Comparison of ENCODE assay signal across 11 mouse cellular contexts in the genomic region with DNA sequence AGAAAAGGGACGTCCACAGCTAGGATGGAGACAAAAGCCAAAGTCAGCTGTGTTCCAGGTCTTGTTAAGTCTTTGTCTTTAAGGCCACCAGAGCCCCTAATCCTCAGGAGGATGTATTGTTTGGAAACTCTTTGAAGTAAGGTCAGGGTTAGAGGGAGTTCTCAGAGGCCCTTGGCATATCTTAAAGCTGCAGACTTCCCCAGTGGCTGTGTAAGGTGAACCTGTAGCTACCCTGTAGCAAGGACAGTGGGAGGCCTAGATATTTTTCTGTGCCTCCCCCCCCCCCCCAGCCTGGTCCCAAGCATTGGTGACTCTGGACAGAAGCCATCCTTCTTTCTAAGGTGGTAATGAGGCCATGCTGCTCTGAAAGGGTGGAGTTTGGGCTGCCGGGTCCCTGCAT. TPM values are rescaled to one million over a fixed set of nuclear protein-coding genes. Genes with fewer than 3 reads are reported as not detected.
DNase-seq lines count a peak whose midpoint lies in the region; ATAC-seq and TF ChIP-seq lines count a peak whose summit lies in the region.
"Had no signal": no experiment of that assay in that cellular context is flagged by ENCODE, and none has a peak within 500 bp of the region (broad histone marks: within the 10 kb centered on the region; RNA-seq: fewer than 3 reads in every experiment).

No protein-coding gene starts in this region.

- DNase-seq in forebrain, embryonic 10.5 days (ENCODE audit: extremely low spot score, low spot score): no peak
- no peak for DNase-seq in kidney, postnatal 0 days (ENCODE audit: low spot score)
- DNase-seq in kidney, adult 11 months: no peak
- peak; percentile 20 for DNase-seq in ZHBTc4 (ENCODE audit: low read depth, low spot score)
- DNase-seq in liver, embryonic 14.5 days (ENCODE audit: low read depth in 3 of 3, low spot score in 3 of 3): no peak
- no peak for DNase-seq in cerebellum, postnatal 36 days
- DNase-seq: kidney, postnatal 10 days had no signal

- no peak for TF ChIP-seq CTCF in kidney, postnatal 0 days (IDR thresholded peaks at IDR 0.05; ENCODE audit: low read depth)
- no peak for TF ChIP-seq CTCF in liver, embryonic 14.5 days (IDR thresholded peaks at IDR 0.05; ENCODE audit: low read depth)

- no peaks in the 10 kb centered on the region for H3K36me3 ChIP-seq in forebrain, embryonic 10.5 days (replicated peaks)
- H3K36me3 ChIP-seq in forebrain, embryonic 13.5 days (ENCODE audit: poor library complexity, severe bottlenecking): no peaks in the 10 kb centered on the region
- no peaks in the 10 kb centered on the region for H3K36me3 ChIP-seq in kidney, postnatal 0 days (ENCODE audit: insufficient read depth, low read length)
- H3K36me3 ChIP-seq in liver, embryonic 14.5 days (replicated peaks; ENCODE audit: control insufficient read depth, insufficient read depth, low read depth): no peaks in the 10 kb centered on the region
- H3K36me3 ChIP-seq: embryonic facial prominence, embryonic 12.5 days; hindbrain, embryonic 15.5 days had no signal

- H3K27ac ChIP-seq in forebrain, embryonic 10.5 days: peak overlapping the region; percentile 31
- no peak overlapping the region for H3K27ac ChIP-seq in forebrain, embryonic 13.5 days
- H3K27ac ChIP-seq in kidney, postnatal 0 days: 0 out of 2 replicates have a peak overlapping the region, but pooled peaks have one; percentile 79
- peak overlapping the region; percentile 39; the same call in 1 of the 2 replicates for H3K27ac ChIP-seq in liver, embryonic 14.5 days
- H3K27ac ChIP-seq: embryonic facial prominence, embryonic 12.5 days; hindbrain, embryonic 15.5 days had no signal

- no peaks in the 10 kb centered on the region for H3K9me3 ChIP-seq in forebrain, embryonic 10.5 days
- no peaks in the 10 kb centered on the region for H3K9me3 ChIP-seq in forebrain, embryonic 13.5 days (replicated peaks)
- no peaks in the 10 kb centered on the region for H3K9me3 ChIP-seq in kidney, postnatal 0 days (replicated peaks; ENCODE audit: low read length)
- no peaks in the 10 kb centered on the region for H3K9me3 ChIP-seq in liver, embryonic 14.5 days (ENCODE audit: control insufficient read depth, low read length)
- H3K9me3 ChIP-seq: embryonic facial prominence, embryonic 12.5 days; hindbrain, embryonic 15.5 days had no signal

- H3K9ac ChIP-seq in forebrain, embryonic 13.5 days: no peak overlapping the region
- H3K9ac ChIP-seq in kidney, postnatal 0 days (ENCODE audit: low read depth, low read length): no peak overlapping the region
- peak overlapping the region; percentile 13; the same call in 1 of the 2 replicates for H3K9ac ChIP-seq in liver, embryonic 14.5 days (replicated peaks)
- H3K9ac ChIP-seq: embryonic facial prominence, embryonic 12.5 days; hindbrain, embryonic 15.5 days had no signal

- ATAC-seq in forebrain, embryonic 13.5 days: no peak
- ATAC-seq in kidney, postnatal 0 days (replicated peaks; ENCODE audit: low FRiP score, low read depth): no peak
- peak; percentile 37; the same call in 1 of the 2 replicates for ATAC-seq in liver, embryonic 14.5 days (ENCODE audit: insufficient read depth)
- no peak for ATAC-seq in megakaryocyte, adult 5-6 weeks (ENCODE audit: poor library complexity, severe bottlenecking)

- 37% methylated on average over 2 of the region's 2 CpGs for WGBS in forebrain, embryonic 10.5 days
- WGBS in forebrain, embryonic 13.5 days: 23% methylated on average over 2 of the region's 2 CpGs
- 30% methylated on average over 2 of the region's 2 CpGs for WGBS in kidney, postnatal 0 days
- 30% methylated on average over 2 of the region's 2 CpGs for WGBS in liver, embryonic 14.5 days (ENCODE audit: insufficient replicate concordance)

- H3K27me3 ChIP-seq in forebrain, embryonic 10.5 days (ENCODE audit: poor library complexity, severe bottlenecking): no peaks in the 10 kb centered on the region
- no peaks in the 10 kb centered on the region for H3K27me3 ChIP-seq in forebrain, embryonic 13.5 days
- no peaks in the 10 kb centered on the region for H3K27me3 ChIP-seq in kidney, postnatal 0 days (ENCODE audit: insufficient read depth, low read length)
- no peaks in the 10 kb centered on the region for H3K27me3 ChIP-seq in liver, embryonic 14.5 days (ENCODE audit: control insufficient read depth, insufficient read depth, low read length)
- H3K27me3 ChIP-seq: embryonic facial prominence, embryonic 12.5 days; hindbrain, embryonic 15.5 days had no signal

- peaks cover 56% of the 10 kb centered on the region for H3K4me1 ChIP-seq in forebrain, embryonic 10.5 days
- peaks cover 17% of the 10 kb centered on the region for H3K4me1 ChIP-seq in forebrain, embryonic 13.5 days
- peaks cover 19% of the 10 kb centered on the region for H3K4me1 ChIP-seq in kidney, postnatal 0 days (replicated peaks; ENCODE audit: insufficient read depth, low read length)
- H3K4me1 ChIP-seq in liver, embryonic 14.5 days (replicated peaks; ENCODE audit: control insufficient read depth in 2 of 2, insufficient read depth in 2 of 2, low read length in 1 of 2): peaks cover 48 to 63% of the 10 kb centered on the region in 2 experiments

- 0 out of 2 replicates have a peak, but pooled peaks have one; percentile 33 for TF ChIP-seq EP300 in liver, embryonic 14.5 days (IDR thresholded peaks at IDR 0.05; ENCODE audit: low read depth)

- H3K4me2 ChIP-seq in forebrain, embryonic 13.5 days: no peak overlapping the region
- 0 out of 2 replicates have a peak overlapping the region, but pooled peaks have one; percentile 14 for H3K4me2 ChIP-seq in kidney, postnatal 0 days (ENCODE audit: low read length)
- H3K4me2 ChIP-seq in liver, embryonic 14.5 days (ENCODE audit: low read depth): 0 out of 2 replicates have a peak overlapping the region, but pooled peaks have one; percentile 4
- H3K4me2 ChIP-seq: embryonic facial prominence, embryonic 12.5 days; hindbrain, embryonic 15.5 days had no signal

- peak overlapping the region; percentile 12; the same call in 1 of the 2 replicates for H3K4me3 ChIP-seq in forebrain, embryonic 10.5 days
- H3K4me3 ChIP-seq in forebrain, embryonic 13.5 days: no peak overlapping the region
- H3K4me3 ChIP-seq in kidney, postnatal 0 days (replicated peaks; ENCODE audit: low read depth, low read length): no peak overlapping the region
- H3K4me3 ChIP-seq in liver, embryonic 14.5 days (ENCODE audit: insufficient read depth in 1 of 2, low read depth in 2 of 2, low read length in 2 of 2): no peak overlapping the region
- H3K4me3 ChIP-seq: embryonic facial prominence, embryonic 12.5 days; hindbrain, embryonic 15.5 days had no signal

RNA-seq across cellular contexts. Expression of a gene that starts 38.6 kb away (rescaled TPM):
- polyA plus RNA-seq in forebrain, embryonic 10.5 days (2016; fragmentation: Nextera tagmentation; extraction: Ambion mirVana): 212 and 215 TPM in 2 replicates
- polyA plus RNA-seq in forebrain, embryonic 13.5 days (2015; fragmentation: Nextera tagmentation; extraction: Ambion mirVana): 169 and 170 TPM in 2 replicates
- polyA plus RNA-seq in kidney, postnatal 0 days (2015; fragmentation: Nextera tagmentation; extraction: Ambion mirVana): 179 and 198 TPM in 2 replicates
- polyA plus RNA-seq in liver, embryonic 14.5 days (2012; rRNA removed): 50.9 and 52.3 TPM in 2 replicates
- 99.0 and 107 TPM in 2 replicates for polyA plus RNA-seq in liver, embryonic 14.5 days (2014; fragmentation: Nextera tagmentation; extraction: Ambion mirVana)
- 47.7 and 50.9 TPM in 2 replicates for total RNA-seq in megakaryocyte, adult 5-6 weeks (2015)
- total RNA-seq in megakaryocyte, adult 5-6 weeks (2017): 36.8 and 55.2 TPM in 2 replicates

RNA-seq across cellular contexts. Expression of a gene that starts 51.8 kb away (rescaled TPM):
- polyA plus RNA-seq in forebrain, embryonic 10.5 days (2016; fragmentation: Nextera tagmentation; extraction: Ambion mirVana): 22.1 and 24.1 TPM in 2 replicates
- 23.9 and 26.4 TPM in 2 replicates for polyA plus RNA-seq in forebrain, embryonic 13.5 days (2015; fragmentation: Nextera tagmentation; extraction: Ambion mirVana)
- 66.6 and 72.5 TPM in 2 replicates for polyA plus RNA-seq in kidney, postnatal 0 days (2015; fragmentation: Nextera tagmentation; extraction: Ambion mirVana)
- 225 and 257 TPM in 2 replicates for polyA plus RNA-seq in liver, embryonic 14.5 days (2012; rRNA removed)
- polyA plus RNA-seq in liver, embryonic 14.5 days (2014; fragmentation: Nextera tagmentation; extraction: Ambion mirVana): 165 TPM in 2 replicates
- 797 and 809 TPM in 2 replicates for total RNA-seq in megakaryocyte, adult 5-6 weeks (2015)
- 623 and 641 TPM in 2 replicates for total RNA-seq in megakaryocyte, adult 5-6 weeks (2017)

RNA-seq across cellular contexts. Expression of a gene that starts 53.3 kb away (rescaled TPM):
- polyA plus RNA-seq in forebrain, embryonic 10.5 days (2016; fragmentation: Nextera tagmentation; extraction: Ambion mirVana): 13.6 and 13.9 TPM in 2 replicates
- polyA plus RNA-seq in forebrain, embryonic 13.5 days (2015; fragmentation: Nextera tagmentation; extraction: Ambion mirVana): 6.6 and 7.3 TPM in 2 replicates
- 7.7 and 9.8 TPM in 2 replicates for polyA plus RNA-seq in kidney, postnatal 0 days (2015; fragmentation: Nextera tagmentation; extraction: Ambion mirVana)
- 1.7 and 2.9 TPM in 2 replicates for polyA plus RNA-seq in liver, embryonic 14.5 days (2012; rRNA removed)
- polyA plus RNA-seq in liver, embryonic 14.5 days (2014; fragmentation: Nextera tagmentation; extraction: Ambion mirVana): 3.8 and 4.1 TPM in 2 replicates
- 3.7 and 5.3 TPM in 2 replicates for total RNA-seq in megakaryocyte, adult 5-6 weeks (2015)
- total RNA-seq in megakaryocyte, adult 5-6 weeks (2017): 6.1 and 7.6 TPM in 2 replicates
